Mouse (Mus musculus): Measurements from ENCODE around the gene Lhfp. TPM values are rescaled to one million over a fixed set of nuclear protein-coding genes. Genes with fewer than 3 reads are reported as not detected.
A peak's percentile ranks its signal among the peaks of the same experiment; 100 is the strongest.

The Lhfp gene
- polyA plus RNA-seq, 1 experiment from 2014 or later = 64.5 TPM

GRCm38 (mm10) chr3:53245571-53246208 lies 204.4 kb downstream of the Lhfp start:
- Histone ChIP-seq H3K9me3 (replicated peaks; ENCODE audit: control insufficient read depth, low read length) (peaks cover 4% of the 10 kb centered on the region; the same call in 1 of the 2 replicates), H3K4me2 (no peak overlapping the region), H3K27me3 (ENCODE audit: control insufficient read depth, insufficient read depth, low read length) (no peaks in the 10 kb centered on the region), H3K36me3 (ENCODE audit: control insufficient read depth, insufficient read depth, low read length) (no peaks in the 10 kb centered on the region), H3K27ac (ENCODE audit: low read depth, low read length) (no peak overlapping the region), H3K9ac (ENCODE audit: low read depth, low read length) (no peak overlapping the region), H3K4me1 (ENCODE audit: control insufficient read depth, insufficient read depth, low read length) (no peaks in the 10 kb centered on the region), H3K4me3 (ENCODE audit: low read depth, low read length) (no peak overlapping the region)
- WGBS (ENCODE audit: insufficient replicate concordance) = 79% methylated on average over 9 of the region's 9 CpGs
- ATAC-seq (replicated peaks; ENCODE audit: insufficient number of reproducible peaks, low FRiP score, low TSS enrichment) = no peak

- H3K36me3 ChIP-seq (ENCODE audit: control insufficient read depth, insufficient read depth, low read length) = no peaks in the 10 kb centered on the region
- WGBS (ENCODE audit: insufficient replicate concordance) = 69% methylated on average over 3 of the region's 3 CpGs
- ATAC-seq (replicated peaks; ENCODE audit: insufficient number of reproducible peaks, low FRiP score, low TSS enrichment) = no peak
- H3K4me3 ChIP-seq (ENCODE audit: low read depth, low read length) = no peak overlapping the region
- 0 out of 2 replicates have a peak, but pooled peaks cover 2% of the 10 kb centered on the region for H3K4me1 ChIP-seq (ENCODE audit: control insufficient read depth, insufficient read depth, low read length)
- no peak overlapping the region for H3K27ac ChIP-seq (ENCODE audit: low read depth, low read length)
- no peaks in the 10 kb centered on the region for H3K27me3 ChIP-seq (ENCODE audit: control insufficient read depth, insufficient read depth, low read length)
- peaks cover 4% of the 10 kb centered on the region; the same call in 1 of the 2 replicates for H3K9me3 ChIP-seq (replicated peaks; ENCODE audit: control insufficient read depth, low read length)
- H3K9ac ChIP-seq (ENCODE audit: low read depth, low read length) = no peak overlapping the region
- no peak overlapping the region for H3K4me2 ChIP-seq
Measured at GRCm38 (mm10) chr3:53247102-53247501, 205.8 kb downstream of the Lhfp start.

- H3K4me1 ChIP-seq (ENCODE audit: control insufficient read depth, insufficient read depth, low read length) = peaks cover 13% of the 10 kb centered on the region
- no peaks in the 10 kb centered on the region for H3K9me3 ChIP-seq (replicated peaks; ENCODE audit: control insufficient read depth, low read length)
- no peaks in the 10 kb centered on the region for H3K27me3 ChIP-seq (ENCODE audit: control insufficient read depth, insufficient read depth, low read length)
- no peak overlapping the region for H3K4me2 ChIP-seq
- no peak overlapping the region for H3K27ac ChIP-seq (ENCODE audit: low read depth, low read length)
- H3K9ac ChIP-seq (ENCODE audit: low read depth, low read length) = no peak overlapping the region
- 51% methylated on average over 10 of the region's 10 CpGs for WGBS (ENCODE audit: insufficient replicate concordance)
- H3K36me3 ChIP-seq (ENCODE audit: control insufficient read depth, insufficient read depth, low read length) = no peaks in the 10 kb centered on the region
- no peak overlapping the region for H3K4me3 ChIP-seq (ENCODE audit: low read depth, low read length)
- ATAC-seq (replicated peaks; ENCODE audit: insufficient number of reproducible peaks, low FRiP score, low TSS enrichment) = no peak
Measured at GRCm38 (mm10) chr3:53248158-53248874, 207.0 kb downstream of the Lhfp start.

GRCm38 (mm10) chr3:53252556-53252955 lies 211.2 kb downstream of the Lhfp start:
- Histone ChIP-seq H3K4me2 (no peak overlapping the region), H3K27ac (ENCODE audit: low read depth, low read length) (no peak overlapping the region), H3K9me3 (replicated peaks; ENCODE audit: control insufficient read depth, low read length) (no peaks in the 10 kb centered on the region), H3K9ac (ENCODE audit: low read depth, low read length) (no peak overlapping the region), H3K27me3 (ENCODE audit: control insufficient read depth, insufficient read depth, low read length) (no peaks in the 10 kb centered on the region), H3K36me3 (ENCODE audit: control insufficient read depth, insufficient read depth, low read length) (no peaks in the 10 kb centered on the region), H3K4me3 (ENCODE audit: low read depth, low read length) (no peak overlapping the region), H3K4me1 (ENCODE audit: control insufficient read depth, insufficient read depth, low read length) (peaks cover 21% of the 10 kb centered on the region)
- no peak for ATAC-seq (replicated peaks; ENCODE audit: insufficient number of reproducible peaks, low FRiP score, low TSS enrichment)
- WGBS (ENCODE audit: insufficient replicate concordance) = 80% methylated on average over 5 of the region's 5 CpGs

GRCm38 (mm10) chr3:53253223-53253832 lies 212.0 kb downstream of the Lhfp start:
- peak overlapping the region; percentile 35 for H3K4me2 ChIP-seq
- H3K36me3 ChIP-seq (ENCODE audit: control insufficient read depth, insufficient read depth, low read length) = no peaks in the 10 kb centered on the region
- no peaks in the 10 kb centered on the region for H3K27me3 ChIP-seq (ENCODE audit: control insufficient read depth, insufficient read depth, low read length)
- 43% methylated on average over 5 of the region's 5 CpGs for WGBS (ENCODE audit: insufficient replicate concordance)
- no peak overlapping the region for H3K4me3 ChIP-seq (ENCODE audit: low read depth, low read length)
- H3K27ac ChIP-seq (ENCODE audit: low read depth, low read length) = peak overlapping the region; percentile 50
- peaks cover 22% of the 10 kb centered on the region for H3K4me1 ChIP-seq (ENCODE audit: control insufficient read depth, insufficient read depth, low read length)
- no peak for ATAC-seq (replicated peaks; ENCODE audit: insufficient number of reproducible peaks, low FRiP score, low TSS enrichment)
- no peak overlapping the region for H3K9ac ChIP-seq (ENCODE audit: low read depth, low read length)
- H3K9me3 ChIP-seq (replicated peaks; ENCODE audit: control insufficient read depth, low read length) = no peaks in the 10 kb centered on the region

GRCm38 (mm10) chr3:53258657-53259158 lies 217.4 kb downstream of the Lhfp start:
- no peak for ATAC-seq (replicated peaks; ENCODE audit: insufficient number of reproducible peaks, low FRiP score, low TSS enrichment)
- H3K36me3 ChIP-seq (ENCODE audit: control insufficient read depth, insufficient read depth, low read length) = no peaks in the 10 kb centered on the region
- H3K4me2 ChIP-seq = no peak overlapping the region
- no peak overlapping the region for H3K4me3 ChIP-seq (ENCODE audit: low read depth, low read length)
- H3K27ac ChIP-seq (ENCODE audit: low read depth, low read length) = 0 out of 2 replicates have a peak overlapping the region, but pooled peaks have one; percentile 29
- no peaks in the 10 kb centered on the region for H3K9me3 ChIP-seq (replicated peaks; ENCODE audit: control insufficient read depth, low read length)
- WGBS (ENCODE audit: insufficient replicate concordance) = 56% methylated on average over 7 of the region's 7 CpGs
- no peak overlapping the region for H3K9ac ChIP-seq (ENCODE audit: low read depth, low read length)
- H3K4me1 ChIP-seq (ENCODE audit: control insufficient read depth, insufficient read depth, low read length) = peaks cover 9% of the 10 kb centered on the region
- H3K27me3 ChIP-seq (ENCODE audit: control insufficient read depth, insufficient read depth, low read length) = no peaks in the 10 kb centered on the region

GRCm38 (mm10) chr3:53266116-53266515 lies 224.8 kb downstream of the Lhfp start:
- Histone ChIP-seq H3K27ac (ENCODE audit: low read depth, low read length) (no peak overlapping the region), H3K4me3 (ENCODE audit: low read depth, low read length) (no peak overlapping the region), H3K27me3 (ENCODE audit: control insufficient read depth, insufficient read depth, low read length) (no peaks in the 10 kb centered on the region), H3K36me3 (ENCODE audit: control insufficient read depth, insufficient read depth, low read length) (no peaks in the 10 kb centered on the region), H3K9ac (ENCODE audit: low read depth, low read length) (no peak overlapping the region), H3K4me1 (ENCODE audit: control insufficient read depth, insufficient read depth, low read length) (no peaks in the 10 kb centered on the region), H3K9me3 (replicated peaks; ENCODE audit: control insufficient read depth, low read length) (no peaks in the 10 kb centered on the region), H3K4me2 (no peak overlapping the region)
- ATAC-seq (replicated peaks; ENCODE audit: insufficient number of reproducible peaks, low FRiP score, low TSS enrichment) = no peak
- WGBS (ENCODE audit: insufficient replicate concordance) = 83% methylated on average over 6 of the region's 6 CpGs

GRCm38 (mm10) chr3:53267046-53267445 lies 225.7 kb downstream of the Lhfp start:
- Histone ChIP-seq H3K36me3 (ENCODE audit: control insufficient read depth, insufficient read depth, low read length) (no peaks in the 10 kb centered on the region), H3K27ac (ENCODE audit: low read depth, low read length) (no peak overlapping the region), H3K9me3 (replicated peaks; ENCODE audit: control insufficient read depth, low read length) (no peaks in the 10 kb centered on the region), H3K4me2 (no peak overlapping the region), H3K27me3 (ENCODE audit: control insufficient read depth, insufficient read depth, low read length) (no peaks in the 10 kb centered on the region), H3K9ac (ENCODE audit: low read depth, low read length) (no peak overlapping the region), H3K4me3 (ENCODE audit: low read depth, low read length) (no peak overlapping the region), H3K4me1 (ENCODE audit: control insufficient read depth, insufficient read depth, low read length) (no peaks in the 10 kb centered on the region)
- WGBS (ENCODE audit: insufficient replicate concordance) = 83% methylated on average over 3 of the region's 3 CpGs
- no peak for ATAC-seq (replicated peaks; ENCODE audit: insufficient number of reproducible peaks, low FRiP score, low TSS enrichment)
